Mouse (Mus musculus) common myeloid progenitor, adult 5-6 weeks (primary cell): Measurements from ENCODE around the gene Rasal2. TPM values are rescaled to one million over a fixed set of nuclear protein-coding genes. Genes with fewer than 3 reads are reported as not detected.

Source experiments
- ATAC-seq: replicated peaks from 2 replicates; pipeline ENCODE4 v1.8.0; 2016; ENCODE audit warnings: low read depth, mild to moderate bottlenecking, moderate TSS enrichment, inconsistent platforms; ENCODE audit not compliant: poor library complexity, severe bottlenecking
- total RNA-seq: library from RNA; stranded (forward); fragments of 200-1000, 187-1606 nt; gene quantifications from 2 replicates; pipeline ENCODE4 v1.2.3, GENCODE M21; 2017

The Rasal2 gene
- total RNA-seq, result 2.4 TPM in 2 replicates

DNA sequence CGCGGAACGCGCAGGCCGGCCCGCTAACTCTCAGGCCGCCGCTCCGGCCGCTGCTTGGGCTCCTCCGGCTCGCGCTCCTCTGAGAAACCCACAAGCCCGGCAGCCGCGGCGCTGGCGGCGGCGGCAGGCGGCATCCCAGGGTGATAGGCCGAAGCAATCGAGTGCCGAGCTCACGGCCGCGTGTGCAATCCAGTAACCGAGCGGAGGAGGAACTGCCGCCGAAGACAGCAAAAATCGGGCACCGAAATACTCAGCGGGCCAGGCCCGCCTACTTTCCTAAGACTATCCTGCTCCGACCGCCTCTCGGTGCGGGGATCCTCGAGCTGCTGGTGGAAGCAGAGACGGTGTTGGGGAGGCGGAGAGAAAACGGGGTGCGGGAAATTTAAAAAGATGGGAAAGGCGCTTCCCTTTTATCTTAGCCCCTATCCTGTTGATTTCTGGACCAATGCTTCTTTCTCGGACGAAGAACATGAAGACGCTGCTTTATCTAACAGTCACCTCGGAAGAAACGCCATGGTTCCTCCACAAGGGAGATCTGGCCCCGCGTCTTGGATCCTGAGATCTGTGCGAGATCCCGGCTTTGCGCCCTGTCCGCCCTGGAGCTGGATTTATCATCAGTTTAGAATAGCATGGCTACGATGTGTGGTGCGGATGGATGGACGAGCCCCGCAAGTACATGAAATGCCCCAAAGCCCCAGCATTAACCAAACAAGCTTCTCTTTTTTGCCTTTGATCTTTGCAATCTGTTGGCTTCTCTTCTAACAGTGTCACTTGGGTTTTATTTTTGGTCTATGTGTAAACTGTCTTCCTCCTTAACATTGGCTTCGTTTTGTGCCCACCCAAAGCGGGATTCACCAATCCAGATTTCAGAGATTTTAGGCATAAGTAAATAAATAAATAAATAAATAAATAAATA, at the start of gene Rasal2:
TSS of gene Rasal2 (minus strand) at position 142 of the 916 bp plus-strand sequence.
- ATAC-seq, result peak; percentile 94

DNA sequence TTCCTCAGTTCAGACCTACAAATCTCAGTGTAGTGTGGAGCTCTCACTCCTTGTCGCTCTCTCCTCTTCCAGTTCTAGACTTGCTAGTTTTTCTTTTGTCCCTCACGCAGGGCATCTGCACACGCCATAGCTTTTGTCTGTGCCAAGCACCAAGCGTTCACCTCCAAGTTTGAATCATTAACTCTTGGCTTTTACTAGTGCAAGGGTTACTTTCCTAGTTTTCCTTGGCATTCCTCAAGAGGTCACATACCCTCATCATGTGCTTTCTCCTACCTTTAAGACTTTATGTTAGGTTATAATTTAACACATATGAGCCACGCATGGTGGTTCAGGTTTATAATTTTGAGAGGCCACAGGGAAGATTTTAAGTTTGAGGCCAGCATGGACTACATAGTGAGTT, 48.9 kb upstream of the Rasal2 start:
- ATAC-seq, result no peak

DNA sequence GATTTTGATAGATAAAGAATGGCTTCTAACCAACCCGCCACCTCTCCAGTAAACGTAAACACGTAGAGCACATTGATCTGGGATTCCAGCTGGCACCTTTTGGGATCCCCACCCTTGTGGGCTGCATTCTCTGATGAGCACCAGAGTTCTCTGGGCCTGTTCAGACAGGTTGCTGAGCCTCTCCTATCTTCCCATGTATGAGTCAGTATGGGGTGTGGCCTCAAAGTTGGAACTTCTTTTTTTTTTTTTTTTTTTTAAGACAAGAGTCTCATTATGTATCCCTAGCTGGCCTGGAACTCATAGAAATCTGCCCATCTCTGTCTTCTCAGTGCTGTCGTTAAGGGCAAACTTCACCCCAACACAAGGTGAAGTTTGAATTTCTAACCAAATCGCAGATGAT, 47.5 kb upstream of the Rasal2 start:
- ATAC-seq, result no peak

DNA sequence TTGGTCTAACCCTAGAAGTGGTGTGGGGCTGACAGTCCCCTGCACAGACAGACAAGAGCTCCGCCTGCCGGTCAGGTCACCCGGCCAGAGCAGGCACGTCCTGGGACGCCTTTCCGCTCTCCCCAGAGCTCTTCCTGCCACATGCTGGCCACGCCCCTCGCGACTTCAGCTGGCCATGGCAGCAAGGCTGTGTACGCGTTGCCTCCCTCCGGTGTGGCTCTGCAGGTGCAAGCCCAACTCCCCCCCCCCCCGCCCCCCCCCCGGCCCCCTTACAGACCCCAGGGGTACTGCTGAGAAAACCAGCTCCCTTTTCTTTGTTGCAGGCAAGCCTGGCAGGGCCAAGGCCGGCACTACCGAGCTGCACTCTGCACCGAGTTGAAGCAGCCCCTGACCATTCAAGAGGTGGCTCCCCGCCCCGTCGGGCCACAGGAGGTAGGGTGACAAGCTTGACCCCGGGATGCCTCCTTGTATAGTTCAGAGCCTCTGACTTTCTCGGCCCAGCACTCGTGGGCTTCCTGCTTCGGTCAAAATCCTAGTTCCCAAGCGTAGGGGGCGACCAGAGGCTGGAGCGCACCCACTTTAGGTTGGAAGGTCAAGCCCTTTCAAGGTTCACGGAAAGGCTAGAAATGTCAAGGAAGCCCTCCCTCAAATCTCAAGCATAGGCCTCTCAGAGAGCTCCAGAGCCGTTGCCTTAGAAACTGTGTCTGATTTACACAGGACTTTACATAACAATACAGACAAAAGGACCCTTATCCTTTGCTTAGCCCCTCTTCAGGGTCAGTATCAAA, 46.2 kb upstream of the Rasal2 start, which contains the start of gene Cryzl2:
TSS of gene Cryzl2 (plus strand) at position 157 of the 788 bp plus-strand sequence.
- peak; percentile 99 for ATAC-seq

DNA sequence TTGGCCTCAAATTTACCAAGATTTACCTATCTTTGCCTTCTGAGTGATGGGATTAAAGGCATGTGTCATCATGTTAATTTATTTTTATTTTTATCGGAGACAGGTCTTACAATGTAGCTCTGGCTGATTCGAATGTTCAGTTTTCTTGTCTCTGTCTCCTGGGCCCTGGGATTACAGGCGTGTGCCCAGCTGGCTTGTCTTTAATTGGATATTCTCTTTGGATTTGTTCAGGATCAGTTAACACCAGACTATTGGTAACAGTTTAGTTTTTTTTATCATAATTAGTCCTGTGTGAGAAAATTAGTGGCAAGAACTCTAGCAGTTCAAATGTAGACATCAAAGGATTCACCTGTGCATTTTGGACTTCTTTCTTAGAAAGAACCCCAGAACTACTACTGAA, 45.4 kb upstream of the Rasal2 start:
- ATAC-seq, result no peak

DNA sequence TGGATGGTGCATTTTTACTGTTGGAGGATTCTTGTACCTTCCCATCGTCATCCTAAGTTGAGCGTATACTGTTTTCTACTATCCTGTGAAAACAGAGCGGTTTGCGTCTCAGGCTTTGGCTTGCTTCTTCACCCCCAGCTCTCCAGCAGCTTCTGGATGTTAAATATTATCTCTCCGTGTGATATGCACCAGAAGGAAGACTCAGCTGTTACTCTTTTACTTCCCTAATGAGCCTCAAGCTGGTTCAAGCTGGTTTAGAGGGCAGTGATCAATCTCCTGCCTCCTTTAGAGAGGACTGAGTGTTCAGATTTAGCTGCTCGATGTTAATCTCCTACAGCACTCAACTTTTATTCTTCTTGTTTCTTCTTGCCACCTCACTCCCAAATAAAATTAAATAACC, 42.5 kb upstream of the Rasal2 start:
- ATAC-seq, result no peak

DNA sequence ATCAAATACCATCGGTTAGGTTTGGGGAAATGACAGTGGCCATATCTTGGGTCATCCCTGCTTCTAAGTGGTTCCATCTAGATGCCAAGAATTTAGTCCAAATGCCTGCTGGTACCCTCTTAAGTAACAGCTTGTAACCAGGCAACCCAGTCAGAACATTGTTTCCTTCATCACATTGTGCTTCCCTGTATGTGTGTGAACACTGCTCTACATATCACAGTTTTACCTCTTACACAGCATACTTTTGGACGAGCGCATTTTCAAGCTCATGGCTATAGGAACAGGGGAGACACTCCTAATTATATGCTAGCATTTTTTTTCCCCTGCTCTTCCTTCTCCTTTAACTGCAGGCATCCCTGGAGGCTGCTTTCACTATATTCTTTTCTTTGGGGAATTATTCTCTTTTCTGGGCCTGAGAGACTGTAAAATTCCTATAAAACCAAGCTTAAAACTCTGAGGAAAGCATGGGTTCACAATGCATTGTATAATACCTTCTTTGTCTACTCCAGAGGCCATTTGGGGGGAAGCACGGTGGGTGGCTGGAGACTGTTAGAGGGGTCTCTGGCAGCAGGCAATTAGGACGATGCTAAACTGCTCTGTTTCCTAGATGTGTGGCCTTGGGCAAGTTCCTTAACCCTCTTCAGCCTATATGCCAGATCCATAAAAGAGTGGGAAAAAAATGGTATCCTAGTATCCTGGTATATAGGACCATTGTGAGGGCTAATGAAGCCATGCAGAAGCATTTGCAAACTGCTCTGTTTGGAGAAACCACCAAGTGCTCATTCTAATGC, 40.6 kb upstream of the Rasal2 start:
- ATAC-seq, result no peak

DNA sequence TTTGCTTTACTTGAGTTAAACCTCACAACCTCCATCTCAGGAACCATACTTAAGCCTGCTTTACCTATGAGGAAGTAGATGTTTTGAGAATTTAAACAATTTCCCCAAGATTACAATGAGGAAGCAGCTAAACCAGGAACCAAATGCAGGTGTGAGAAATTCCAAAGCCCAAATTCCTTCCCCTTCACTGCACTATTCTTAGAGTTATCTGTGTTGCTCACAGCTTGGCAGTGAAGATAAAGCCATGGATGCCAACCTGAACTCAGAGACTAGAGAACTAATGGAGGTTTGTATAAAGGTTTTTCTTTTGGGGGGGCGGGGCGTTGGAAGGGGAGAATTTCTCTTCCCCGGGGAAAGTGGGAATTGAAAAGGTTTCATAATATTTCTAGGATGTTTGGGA, 39.9 kb upstream of the Rasal2 start:
- ATAC-seq, result no peak

DNA sequence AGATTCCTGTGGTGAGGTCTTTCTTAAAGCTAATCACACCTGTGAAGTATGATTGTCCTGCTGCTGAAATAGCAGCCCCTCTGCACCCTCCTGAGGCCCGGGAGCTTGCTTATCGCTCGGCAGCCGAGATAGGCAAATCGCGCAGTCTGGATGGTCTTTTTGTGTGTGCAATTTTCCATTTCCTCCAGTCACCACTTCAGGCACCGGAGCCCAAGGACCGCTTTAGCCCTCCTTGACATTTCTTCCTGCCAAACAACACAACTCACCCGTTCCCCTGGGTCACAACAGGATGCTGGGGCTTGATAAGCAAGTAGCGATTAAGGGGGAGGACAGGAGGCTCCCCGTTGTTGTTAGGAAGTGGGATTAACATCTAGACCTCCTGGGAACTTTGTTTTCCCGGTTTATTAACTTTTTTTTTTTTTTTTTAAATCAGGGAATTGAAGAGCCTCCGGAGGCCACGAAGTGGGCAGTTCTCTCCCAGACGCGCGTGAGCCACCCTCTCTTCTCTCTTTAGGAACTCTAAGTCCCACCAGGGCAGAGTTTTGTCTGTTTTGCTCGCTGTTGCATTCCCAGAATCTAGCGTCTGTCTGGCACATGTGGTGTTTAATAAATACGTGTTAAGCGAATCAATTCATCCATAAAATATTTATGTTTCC, 37.7 kb upstream of the Rasal2 start:
- ATAC-seq, result peak; percentile 43

DNA sequence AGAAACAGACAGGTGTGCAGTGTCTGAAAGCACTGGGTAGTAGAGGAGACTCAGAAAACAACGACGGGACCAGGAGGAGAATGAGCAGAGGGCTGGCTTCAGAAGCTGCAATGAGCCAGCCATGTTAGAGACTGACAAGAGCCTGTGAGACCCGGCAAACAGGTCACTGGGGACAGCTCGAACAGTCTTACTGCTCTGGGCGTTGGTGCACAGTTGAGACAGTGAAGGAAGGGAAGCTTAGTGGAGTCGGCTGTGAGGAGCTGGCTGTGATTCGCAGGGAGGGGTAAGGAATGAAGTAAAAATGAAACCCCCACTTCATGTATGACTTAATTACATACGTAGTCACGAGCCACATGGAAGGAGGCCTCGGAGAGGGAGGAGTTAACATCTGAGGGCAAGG, 37.1 kb upstream of the Rasal2 start:
- ATAC-seq, result peak; percentile 16; the same call in 1 of the 2 replicates

DNA sequence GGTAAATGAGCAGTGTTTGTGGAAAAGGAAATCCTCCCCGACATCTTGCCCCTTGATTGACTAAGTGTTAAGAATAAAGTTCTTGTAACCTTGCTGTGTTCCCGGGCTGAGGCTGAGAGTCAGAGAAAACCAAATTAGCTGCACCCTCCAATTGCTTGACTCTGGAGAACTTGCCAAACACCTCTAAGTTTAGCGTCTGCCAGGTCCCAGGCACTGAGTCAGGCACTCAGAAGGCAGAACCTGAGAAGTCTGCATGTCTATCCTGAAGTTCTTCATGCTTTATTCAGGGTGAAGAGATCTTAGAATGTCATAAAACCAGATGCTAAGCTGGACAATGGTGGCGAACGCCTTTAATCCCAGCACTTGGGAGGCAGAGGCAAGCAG, 36.4 kb upstream of the Rasal2 start:
- no peak for ATAC-seq

DNA sequence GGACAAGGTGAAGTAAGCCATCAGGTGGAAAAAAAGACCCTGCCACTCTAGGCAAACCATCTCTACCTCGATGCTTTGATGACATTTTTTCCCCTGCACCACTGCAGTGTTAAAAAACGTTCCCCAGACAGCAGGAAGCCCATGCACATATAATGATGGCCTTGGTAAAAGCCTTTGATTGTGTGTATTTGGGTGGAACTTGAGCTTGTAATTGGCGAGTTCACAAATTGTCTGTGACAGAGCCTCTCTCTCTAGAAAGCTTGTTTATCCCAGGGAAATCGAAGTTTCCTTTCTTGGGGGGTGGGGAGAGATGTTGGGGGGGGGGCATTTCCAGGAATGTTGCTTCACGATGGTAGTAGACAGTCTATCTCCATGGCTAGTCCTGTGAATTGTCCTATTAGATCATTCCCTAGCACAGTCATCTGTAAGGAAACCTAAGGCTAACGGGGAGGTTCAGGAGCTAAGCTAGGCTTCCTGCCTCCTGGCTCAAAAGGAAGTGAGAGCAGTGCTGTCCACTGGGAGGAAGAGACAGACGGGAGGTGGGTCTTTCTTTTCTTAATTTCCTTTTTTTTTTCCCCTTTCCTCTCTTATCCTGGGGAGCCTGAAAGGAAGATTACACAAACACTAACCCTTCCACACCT, 35.9 kb upstream of the Rasal2 start:
- ATAC-seq, result 0 out of 2 replicates have a peak, but pooled peaks have one; percentile 4

DNA sequence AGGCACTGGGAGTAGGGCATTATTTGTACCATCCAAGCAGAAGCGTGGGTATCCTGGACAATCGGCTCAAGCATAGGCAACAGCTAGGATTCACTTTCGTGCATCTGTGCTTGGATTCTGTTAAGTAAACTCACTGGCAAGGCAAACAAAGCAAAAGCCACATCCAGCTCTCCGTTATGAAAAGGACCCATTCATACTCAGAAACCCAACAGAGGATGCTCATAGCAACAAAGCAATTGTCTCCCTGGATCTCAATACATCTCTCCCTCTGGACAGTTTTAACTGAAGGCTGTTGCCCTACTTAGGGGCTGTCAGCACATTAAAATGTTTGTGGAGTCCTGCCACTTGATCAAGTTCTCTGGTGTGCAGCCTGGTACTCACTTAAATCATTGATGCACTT, 34.7 kb upstream of the Rasal2 start:
- ATAC-seq, result no peak

DNA sequence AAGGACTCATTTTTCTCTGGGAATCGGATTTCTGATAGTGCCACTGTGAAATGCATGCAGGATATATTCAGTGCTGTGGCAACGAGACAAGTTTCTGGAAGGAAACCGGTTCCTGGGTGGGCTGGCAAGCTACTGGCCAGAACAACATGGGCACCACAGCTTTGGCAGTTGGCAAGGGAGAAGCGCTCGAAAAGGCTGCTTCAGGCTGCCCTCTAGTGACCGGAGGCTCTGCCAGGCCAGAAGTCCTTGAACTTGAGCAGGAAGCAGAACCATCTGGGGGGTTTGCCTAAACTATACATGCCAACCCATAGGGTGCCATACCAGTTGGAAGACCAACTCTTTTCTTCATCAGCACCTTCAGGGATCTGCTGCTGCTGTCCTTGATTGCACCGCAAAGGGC, 33.9 kb upstream of the Rasal2 start:
- ATAC-seq, result peak; percentile 55

DNA sequence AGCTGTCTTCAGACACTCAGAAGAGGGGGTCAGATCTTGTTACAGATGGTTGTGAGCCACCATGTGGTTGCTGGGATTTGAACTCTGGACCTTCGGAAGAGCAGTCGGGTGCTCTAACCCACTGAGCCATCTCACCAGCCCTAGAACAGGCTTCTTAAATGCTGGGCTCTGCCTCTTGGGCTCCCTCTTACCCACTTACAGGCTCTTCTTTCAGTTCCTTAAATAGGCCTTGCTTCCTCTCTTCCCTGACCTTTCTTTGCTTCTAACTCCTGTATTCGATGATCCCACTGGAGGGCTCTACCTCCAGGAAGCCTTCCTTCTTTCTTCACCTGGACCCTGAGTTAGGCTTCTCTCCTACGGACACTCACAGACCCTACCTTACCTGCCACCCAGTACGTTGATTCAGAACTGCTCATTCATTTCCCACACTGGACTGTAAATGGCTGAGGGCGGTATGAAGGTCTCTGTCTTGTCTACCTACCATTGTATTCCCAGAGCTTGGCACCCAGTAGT, 33.1 kb upstream of the Rasal2 start:
- ATAC-seq, result peak; percentile 36

DNA sequence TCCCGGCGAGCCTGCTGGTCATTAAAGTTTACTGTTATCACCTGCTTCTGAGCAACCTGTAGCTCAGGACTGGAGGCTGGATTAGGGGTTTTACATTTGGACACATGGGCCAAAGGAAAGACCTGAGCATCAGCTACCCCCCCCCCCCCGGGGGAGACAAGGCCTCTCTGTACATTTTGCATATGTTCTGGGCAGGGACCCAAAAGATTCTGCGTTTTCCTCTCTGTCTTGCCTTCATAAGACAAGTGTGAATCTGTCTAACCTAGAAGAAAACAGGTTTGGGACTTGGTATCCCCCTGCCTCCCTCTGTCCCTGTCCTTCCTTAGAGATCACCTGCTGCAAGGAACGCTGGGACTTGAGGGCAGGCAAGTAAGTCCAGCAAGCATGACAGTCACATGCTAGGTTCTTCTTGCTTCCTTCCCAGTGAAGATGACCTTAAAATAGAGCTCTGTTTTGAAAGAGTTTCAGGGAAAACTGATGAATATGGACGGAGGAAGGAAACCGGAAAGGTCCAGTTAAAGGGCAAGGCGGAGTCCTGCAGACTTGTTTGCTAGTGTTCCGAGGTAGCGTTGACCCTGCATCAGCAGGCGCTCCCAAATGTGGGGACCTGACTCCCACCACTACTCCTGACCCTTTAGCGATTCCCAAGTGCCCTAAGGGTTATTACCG, 32.4 kb upstream of the Rasal2 start:
- ATAC-seq, result no peak

DNA sequence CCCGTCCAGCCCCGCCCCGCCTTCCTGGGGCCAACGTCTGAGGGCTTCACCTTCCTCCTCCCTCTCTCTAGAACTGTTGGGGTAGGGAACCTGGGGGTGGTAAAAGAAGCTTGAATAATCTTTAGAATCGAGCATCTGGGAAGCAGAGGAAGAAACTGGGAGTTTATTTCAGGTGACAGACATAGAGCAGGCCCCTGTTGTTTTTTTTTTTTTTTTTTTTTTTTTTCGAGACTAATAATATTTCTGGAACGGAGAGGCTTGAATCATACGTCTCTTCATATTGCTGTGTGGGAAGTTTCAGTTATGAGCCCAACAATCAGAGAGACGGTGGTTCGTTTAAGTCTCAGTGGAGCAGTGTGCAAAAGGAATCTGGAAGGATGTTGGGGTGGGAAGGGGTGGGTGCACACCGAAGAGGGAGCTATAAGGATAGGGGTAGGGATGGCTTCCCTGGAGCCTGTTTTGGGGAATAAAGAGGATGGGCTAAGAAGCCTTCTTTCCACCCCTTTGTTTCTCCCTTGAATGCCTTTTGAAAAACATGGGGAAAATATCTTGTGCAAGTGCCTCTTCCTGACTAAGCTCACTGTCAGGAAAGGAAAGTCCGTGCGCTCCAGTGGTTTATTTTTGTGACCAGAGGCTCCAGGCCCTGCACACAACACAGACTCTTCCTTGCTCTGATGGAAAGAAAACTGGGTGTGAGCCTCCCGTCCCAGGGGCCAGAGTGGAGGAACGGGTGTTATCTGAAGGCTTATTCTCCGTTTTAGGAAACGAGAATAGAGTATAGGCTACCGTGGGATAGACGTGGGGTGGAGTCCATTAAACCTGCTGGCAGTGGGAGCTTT, 31.5 kb upstream of the Rasal2 start:
- no peak for ATAC-seq
